Mouse (Mus musculus) liver, embryonic 14.5 days (tissue): ENCODE measurements at regions not wholly inside any gene's neighbourhood (a gene's known extent, or its start where the extent isn't known, plus 50 kb on each side); places are given as distances from the start of the nearest gene placed in this dataset.

Experiments used
- CTCF ChIP-seq: IDR thresholded peaks from 2 replicates; pipeline ENCODE4 v1.5.1; 2016; ENCODE audit warnings: antibody characterized with exemption, low read depth, control low read depth
- EP300 ChIP-seq: IDR thresholded peaks from 2 replicates; pipeline ENCODE4 v1.6.1; 2016; ENCODE audit warnings: antibody characterized with exemption, low read depth

GRCm38 (mm10) chr7:68621080-68621479 is 128.0 kb downstream of the Arrdc4 start:
- TF ChIP-seq CTCF, result no peak
- TF ChIP-seq EP300, result no peak
